Mouse (Mus musculus): ENCODE measurements at regions not wholly inside any gene's neighbourhood (a gene's known extent, or its start where the extent isn't known, plus 50 kb on each side); places are given as distances from the start of the nearest gene placed in this dataset.

GRCm38 (mm10) chr14:68022925-68023324 is 1271.2 kb downstream of the Synb start:
- H3K4me3 ChIP-seq (ENCODE audit: low read length) = no peak overlapping the region
- no peak overlapping the region for H3K4me2 ChIP-seq (ENCODE audit: low read depth, low read length)
- no peaks in the 10 kb centered on the region for H3K36me3 ChIP-seq (ENCODE audit: control insufficient read depth, insufficient read depth)
- no peak overlapping the region for H3K27ac ChIP-seq (ENCODE audit: low read length)
- peaks cover 7% of the 10 kb centered on the region for H3K4me1 ChIP-seq (ENCODE audit: control insufficient read depth, insufficient read depth, low read length)
- 51% methylated on average over 10 of the region's 10 CpGs for WGBS
- no peaks in the 10 kb centered on the region for H3K9me3 ChIP-seq (replicated peaks; ENCODE audit: control insufficient read depth, low read length)
- peak; percentile 63 for ATAC-seq (replicated peaks; ENCODE audit: extremely low read depth, insufficient read depth, low FRiP score)
- no peaks in the 10 kb centered on the region for H3K27me3 ChIP-seq (ENCODE audit: control insufficient read depth, insufficient read depth, low read length)
- no peak overlapping the region for H3K9ac ChIP-seq (ENCODE audit: low read length)

- Histone ChIP-seq H3K27ac (ENCODE audit: low read length) (no peak overlapping the region), H3K4me3 (ENCODE audit: low read length) (no peak overlapping the region), H3K4me1 (ENCODE audit: control insufficient read depth, insufficient read depth, low read length) (peaks cover 7% of the 10 kb centered on the region), H3K9me3 (replicated peaks; ENCODE audit: control insufficient read depth, low read length) (no peaks in the 10 kb centered on the region), H3K27me3 (ENCODE audit: control insufficient read depth, insufficient read depth, low read length) (no peaks in the 10 kb centered on the region), H3K36me3 (ENCODE audit: control insufficient read depth, insufficient read depth) (no peaks in the 10 kb centered on the region), H3K9ac (ENCODE audit: low read length) (no peak overlapping the region), H3K4me2 (ENCODE audit: low read depth, low read length) (no peak overlapping the region)
- WGBS = 70% methylated on average over 7 of the region's 7 CpGs
- no peak for ATAC-seq (replicated peaks; ENCODE audit: extremely low read depth, insufficient read depth, low FRiP score)
Measured at GRCm38 (mm10) chr14:68021240-68021639, 1272.9 kb downstream of the Synb start.

- H3K4me1 ChIP-seq (ENCODE audit: control insufficient read depth, insufficient read depth, low read length) = peaks cover 7% of the 10 kb centered on the region
- H3K9ac ChIP-seq (ENCODE audit: low read length) = no peak overlapping the region
- H3K27me3 ChIP-seq (ENCODE audit: control insufficient read depth, insufficient read depth, low read length) = no peaks in the 10 kb centered on the region
- H3K36me3 ChIP-seq (ENCODE audit: control insufficient read depth, insufficient read depth) = no peaks in the 10 kb centered on the region
- H3K9me3 ChIP-seq (replicated peaks; ENCODE audit: control insufficient read depth, low read length) = no peaks in the 10 kb centered on the region
- WGBS = 78% methylated on average over 6 of the region's 6 CpGs
- H3K4me3 ChIP-seq (ENCODE audit: low read length) = no peak overlapping the region
- H3K4me2 ChIP-seq (ENCODE audit: low read depth, low read length) = no peak overlapping the region
- no peak overlapping the region for H3K27ac ChIP-seq (ENCODE audit: low read length)
- ATAC-seq (replicated peaks; ENCODE audit: extremely low read depth, insufficient read depth, low FRiP score) = no peak
Measured at GRCm38 (mm10) chr14:68020769-68021168, 1273.3 kb downstream of the Synb start.

- no peaks in the 10 kb centered on the region for H3K27me3 ChIP-seq (ENCODE audit: control insufficient read depth, insufficient read depth, low read length)
- H3K4me1 ChIP-seq (ENCODE audit: control insufficient read depth, insufficient read depth, low read length) = peaks cover 7% of the 10 kb centered on the region
- no peak for ATAC-seq (replicated peaks; ENCODE audit: extremely low read depth, insufficient read depth, low FRiP score)
Measured at GRCm38 (mm10) chr14:68018686-68019085, 1275.4 kb downstream of the Synb start.

GRCm38 (mm10) chr14:67996790-67997417 is 1297.2 kb downstream of the Synb start:
- H3K27ac ChIP-seq (ENCODE audit: low read length) = no peak overlapping the region
- WGBS = 74% methylated on average over 7 of the region's 7 CpGs
- no peak overlapping the region for H3K4me2 ChIP-seq (ENCODE audit: low read depth, low read length)
- H3K36me3 ChIP-seq (ENCODE audit: control insufficient read depth, insufficient read depth) = no peaks in the 10 kb centered on the region
- ATAC-seq (replicated peaks; ENCODE audit: extremely low read depth, insufficient read depth, low FRiP score) = no peak
- 0 out of 2 replicates have a peak, but pooled peaks cover 3% of the 10 kb centered on the region for H3K4me1 ChIP-seq (ENCODE audit: control insufficient read depth, insufficient read depth, low read length)
- H3K9ac ChIP-seq (ENCODE audit: low read length) = no peak overlapping the region
- no peaks in the 10 kb centered on the region; the same call in 1 of the 2 replicates for H3K9me3 ChIP-seq (replicated peaks; ENCODE audit: control insufficient read depth, low read length)
- no peak overlapping the region for H3K4me3 ChIP-seq (ENCODE audit: low read length)
- no peaks in the 10 kb centered on the region; the same call in 1 of the 2 replicates for H3K27me3 ChIP-seq (ENCODE audit: control insufficient read depth, insufficient read depth, low read length)

More at GRCm38 (mm10) chr14:68018686-68019085, 1275.4 kb downstream of the Synb start:
- Histone ChIP-seq H3K9me3 (replicated peaks; ENCODE audit: control insufficient read depth, low read length) (no peaks in the 10 kb centered on the region), H3K36me3 (ENCODE audit: control insufficient read depth, insufficient read depth) (no peaks in the 10 kb centered on the region), H3K4me3 (ENCODE audit: low read length) (no peak overlapping the region), H3K27ac (ENCODE audit: low read length) (no peak overlapping the region), H3K4me2 (ENCODE audit: low read depth, low read length) (no peak overlapping the region), H3K9ac (ENCODE audit: low read length) (no peak overlapping the region)

GRCm38 (mm10) chr14:67993611-67994051 is 1300.5 kb downstream of the Synb start:
- peak overlapping the region; percentile 32 for H3K4me2 ChIP-seq (ENCODE audit: low read depth, low read length)
- H3K4me3 ChIP-seq (ENCODE audit: low read length) = no peak overlapping the region
- 0 out of 2 replicates have a peak, but pooled peaks cover 3% of the 10 kb centered on the region for H3K4me1 ChIP-seq (ENCODE audit: control insufficient read depth, insufficient read depth, low read length)
- ATAC-seq (replicated peaks; ENCODE audit: extremely low read depth, insufficient read depth, low FRiP score) = no peak
- H3K9me3 ChIP-seq (replicated peaks; ENCODE audit: control insufficient read depth, low read length) = no peaks in the 10 kb centered on the region
- no peak overlapping the region for H3K27ac ChIP-seq (ENCODE audit: low read length)
- no peaks in the 10 kb centered on the region for H3K36me3 ChIP-seq (ENCODE audit: control insufficient read depth, insufficient read depth)
- no peak overlapping the region for H3K9ac ChIP-seq (ENCODE audit: low read length)
- 53% methylated on average over 13 of the region's 13 CpGs for WGBS
- no peaks in the 10 kb centered on the region; the same call in 1 of the 2 replicates for H3K27me3 ChIP-seq (ENCODE audit: control insufficient read depth, insufficient read depth, low read length)

GRCm38 (mm10) chr14:67993142-67993541 is 1301.0 kb downstream of the Synb start:
- no peak for ATAC-seq (replicated peaks; ENCODE audit: extremely low read depth, insufficient read depth, low FRiP score)
- no peaks in the 10 kb centered on the region for H3K36me3 ChIP-seq (ENCODE audit: control insufficient read depth, insufficient read depth)
- H3K4me3 ChIP-seq (ENCODE audit: low read length) = no peak overlapping the region
- H3K4me2 ChIP-seq (ENCODE audit: low read depth, low read length) = peak overlapping the region; percentile 32
- H3K9me3 ChIP-seq (replicated peaks; ENCODE audit: control insufficient read depth, low read length) = 0 out of 2 replicates have a peak, but pooled peaks cover under 1% of the 10 kb centered on the region
- H3K27me3 ChIP-seq (ENCODE audit: control insufficient read depth, insufficient read depth, low read length) = no peaks in the 10 kb centered on the region; the same call in 1 of the 2 replicates
- 0 out of 2 replicates have a peak, but pooled peaks cover 3% of the 10 kb centered on the region for H3K4me1 ChIP-seq (ENCODE audit: control insufficient read depth, insufficient read depth, low read length)
- WGBS = 15% methylated on average over 8 of the region's 8 CpGs
- H3K9ac ChIP-seq (ENCODE audit: low read length) = no peak overlapping the region
- H3K27ac ChIP-seq (ENCODE audit: low read length) = no peak overlapping the region

GRCm38 (mm10) chr14:67992088-67992487 is 1302.0 kb downstream of the Synb start:
- H3K36me3 ChIP-seq (ENCODE audit: control insufficient read depth, insufficient read depth) = no peaks in the 10 kb centered on the region
- H3K4me1 ChIP-seq (ENCODE audit: control insufficient read depth, insufficient read depth, low read length) = 0 out of 2 replicates have a peak, but pooled peaks cover 3% of the 10 kb centered on the region
- H3K9ac ChIP-seq (ENCODE audit: low read length) = no peak overlapping the region
- peaks cover 3% of the 10 kb centered on the region; the same call in 1 of the 2 replicates for H3K9me3 ChIP-seq (replicated peaks; ENCODE audit: control insufficient read depth, low read length)
- H3K27me3 ChIP-seq (ENCODE audit: control insufficient read depth, insufficient read depth, low read length) = no peaks in the 10 kb centered on the region; the same call in 1 of the 2 replicates
- no peak overlapping the region for H3K4me2 ChIP-seq (ENCODE audit: low read depth, low read length)
- no peak for ATAC-seq (replicated peaks; ENCODE audit: extremely low read depth, insufficient read depth, low FRiP score)
- WGBS = 56% methylated on average over 6 of the region's 6 CpGs
- no peak overlapping the region for H3K27ac ChIP-seq (ENCODE audit: low read length)
- H3K4me3 ChIP-seq (ENCODE audit: low read length) = no peak overlapping the region

GRCm38 (mm10) chr14:67990271-67990670 is 1303.8 kb downstream of the Synb start:
- Histone ChIP-seq H3K4me1 (ENCODE audit: control insufficient read depth, insufficient read depth, low read length) (0 out of 2 replicates have a peak, but pooled peaks cover 3% of the 10 kb centered on the region), H3K36me3 (ENCODE audit: control insufficient read depth, insufficient read depth) (no peaks in the 10 kb centered on the region), H3K27me3 (ENCODE audit: control insufficient read depth, insufficient read depth, low read length) (no peaks in the 10 kb centered on the region), H3K9ac (ENCODE audit: low read length) (no peak overlapping the region), H3K4me2 (ENCODE audit: low read depth, low read length) (no peak overlapping the region), H3K27ac (ENCODE audit: low read length) (no peak overlapping the region), H3K4me3 (ENCODE audit: low read length) (no peak overlapping the region), H3K9me3 (replicated peaks; ENCODE audit: control insufficient read depth, low read length) (peaks cover 3% of the 10 kb centered on the region; the same call in 1 of the 2 replicates)
- WGBS = 55% methylated on average over 3 of the region's 3 CpGs
- no peak for ATAC-seq (replicated peaks; ENCODE audit: extremely low read depth, insufficient read depth, low FRiP score)

All from heart, embryonic 16.5 days (tissue).